Mouse (Mus musculus) hindbrain, embryonic 10.5 days (tissue): Measurements from ENCODE around the gene Fstl3. TPM values are rescaled to one million over a fixed set of nuclear protein-coding genes. Genes with fewer than 3 reads are reported as not detected.

ENCODE experiments used
- DNase-seq: peaks from one replicate; pipeline ENCODE4 v3.0.0-alpha.2; 2017; ENCODE audit warnings: low spot score
- H3K27ac ChIP-seq: fragments of 300-500 bp; sonication (generic); 2 replicates; pipeline ENCODE4 v1.5.1; 2016; ENCODE audit warnings: mild to moderate bottlenecking, moderate library complexity
- H3K27me3 ChIP-seq: fragments of 300-500 bp; sonication (generic); 2 replicates; pipeline ENCODE4 v1.6.1; 2016; ENCODE audit warnings: mild to moderate bottlenecking; ENCODE audit not compliant: poor library complexity, insufficient read depth, severe bottlenecking
- H3K36me3 ChIP-seq: fragments of 300-500 bp; sonication (generic); 2 replicates; pipeline ENCODE4 v1.6.1; 2016; ENCODE audit warnings: mild to moderate bottlenecking, moderate library complexity
- H3K4me1 ChIP-seq: fragments of 300-500 bp; sonication (generic); replicated peaks from 2 replicates; pipeline ENCODE4 v1.6.1; 2016; ENCODE audit warnings: mild to moderate bottlenecking
- H3K4me3 ChIP-seq: fragments of 300-500 bp; sonication (generic); 2 replicates; pipeline ENCODE4 v1.5.1; 2016; ENCODE audit warnings: mild to moderate bottlenecking, moderate library complexity
- H3K9me3 ChIP-seq: fragments of 300-500 bp; sonication (generic); 2 replicates; pipeline ENCODE4 v1.6.1; 2016; ENCODE audit warnings: mild to moderate bottlenecking, moderate library complexity
- WGBS: fragments of 180-500 bp; shearing (Covaris S2); methylation state at CpG from one replicate; pipeline ENCODE4 v1.1.7; 2016; 5-methylcytosine and 5-hydroxymethylcytosine counted together
- polyA plus RNA-seq: library from polyadenylated mRNA; unstranded; fragments of >200 nt; fragmentation: Nextera tagmentation; extraction: Ambion mirVana; gene quantifications from 2 replicates; pipeline ENCODE4 v1.2.1, GENCODE M21; 2016

The Fstl3 gene
- polyA plus RNA-seq, result 1.7 and 1.8 TPM in 2 replicates

GRCm38 (mm10) chr10:79777103-79777531, at the start of gene Fstl3:
TSS of gene Fstl3 (plus strand) at chr10:79777272.
- H3K27me3 ChIP-seq, result peaks cover 59% of the 10 kb centered on the region
- peaks cover 44% of the 10 kb centered on the region for H3K4me1 ChIP-seq
- DNase-seq, result peak; percentile 32
- H3K36me3 ChIP-seq, result no peaks in the 10 kb centered on the region
- WGBS, result 2% methylated on average over 39 of the region's 39 CpGs
- peaks cover 7% of the 10 kb centered on the region; the same call in 1 of the 2 replicates for H3K9me3 ChIP-seq
- peak within 1 kb of the TSS; percentile 52 for H3K4me3 ChIP-seq
- peak within 1 kb of the TSS; percentile 75 for H3K27ac ChIP-seq

GRCm38 (mm10) chr10:79728323-79729249, 48.5 kb upstream of the Fstl3 start:
- Histone ChIP-seq H3K27me3 (no peaks in the 10 kb centered on the region), H3K36me3 (peaks cover 15% of the 10 kb centered on the region), H3K4me1 (peaks cover 22% of the 10 kb centered on the region), H3K27ac (no peak overlapping the region), H3K9me3 (peaks cover 7% of the 10 kb centered on the region; the same call in 1 of the 2 replicates), H3K4me3 (no peak overlapping the region)
- no peak for DNase-seq
- WGBS, result 75% methylated on average over 28 of the region's 28 CpGs

- 86% methylated on average over 13 of the region's 13 CpGs for WGBS
- Histone ChIP-seq H3K27ac (no peak overlapping the region), H3K9me3 (peaks cover 7% of the 10 kb centered on the region; the same call in 1 of the 2 replicates), H3K4me1 (peaks cover 18% of the 10 kb centered on the region), H3K4me3 (no peak overlapping the region), H3K27me3 (peaks cover 4% of the 10 kb centered on the region), H3K36me3 (peaks cover 24% of the 10 kb centered on the region)
- no peak for DNase-seq
These were observed 47.6 kb upstream of the Fstl3 start for GRCm38 (mm10) chr10:79729357-79729965.

GRCm38 (mm10) chr10:79732500-79732899, 44.6 kb upstream of the Fstl3 start:
- Histone ChIP-seq H3K27me3 (peaks cover 31% of the 10 kb centered on the region), H3K4me1 (peaks cover 23% of the 10 kb centered on the region), H3K27ac (no peak overlapping the region), H3K9me3 (peaks cover 20% of the 10 kb centered on the region; the same call in 1 of the 2 replicates), H3K4me3 (no peak overlapping the region), H3K36me3 (peaks cover 54% of the 10 kb centered on the region)
- DNase-seq, result peak; percentile 38
- WGBS, result 94% methylated on average over 1 of the region's 1 CpGs

GRCm38 (mm10) chr10:79733847-79734246, 43.2 kb upstream of the Fstl3 start:
- Histone ChIP-seq H3K27ac (no peak overlapping the region), H3K4me1 (peaks cover 14% of the 10 kb centered on the region), H3K9me3 (peaks cover 32% of the 10 kb centered on the region; the same call in 1 of the 2 replicates), H3K27me3 (peaks cover 31% of the 10 kb centered on the region), H3K36me3 (peaks cover 68% of the 10 kb centered on the region), H3K4me3 (no peak overlapping the region)
- DNase-seq, result no peak
- WGBS, result 95% methylated on average over 15 of the region's 15 CpGs

- H3K36me3 ChIP-seq, result peaks cover 83% of the 10 kb centered on the region
- 37% methylated on average over 52 of the region's 52 CpGs for WGBS
- H3K4me3 ChIP-seq, result peak overlapping the region; percentile 18; the same call in 1 of the 2 replicates
- peaks cover 12% of the 10 kb centered on the region for H3K4me1 ChIP-seq
- peaks cover 47% of the 10 kb centered on the region for H3K9me3 ChIP-seq
- H3K27me3 ChIP-seq, result peaks cover 31% of the 10 kb centered on the region
- DNase-seq, result no peak
- no peak overlapping the region for H3K27ac ChIP-seq
These were observed 41.7 kb upstream of the Fstl3 start for GRCm38 (mm10) chr10:79735361-79735760.

GRCm38 (mm10) chr10:79736706-79737105, 40.4 kb upstream of the Fstl3 start:
- Histone ChIP-seq H3K36me3 (peaks cover 96% of the 10 kb centered on the region), H3K4me1 (peaks cover 18% of the 10 kb centered on the region), H3K9me3 (peaks cover 53% of the 10 kb centered on the region), H3K4me3 (no peak overlapping the region), H3K27me3 (peaks cover 31% of the 10 kb centered on the region), H3K27ac (no peak overlapping the region)
- no peak for DNase-seq
- 86% methylated on average over 14 of the region's 14 CpGs for WGBS

- Histone ChIP-seq H3K36me3 (peaks cover 99% of the 10 kb centered on the region), H3K4me1 (peaks cover 18% of the 10 kb centered on the region), H3K27me3 (peaks cover 31% of the 10 kb centered on the region), H3K4me3 (no peak overlapping the region), H3K27ac (no peak overlapping the region), H3K9me3 (peaks cover 49% of the 10 kb centered on the region)
- no peak for DNase-seq
- 87% methylated on average over 10 of the region's 10 CpGs for WGBS
These were observed 38.8 kb upstream of the Fstl3 start for GRCm38 (mm10) chr10:79738259-79738658.

- H3K4me1 ChIP-seq, result peaks cover 18% of the 10 kb centered on the region
- peaks cover 30% of the 10 kb centered on the region for H3K27me3 ChIP-seq
- H3K36me3 ChIP-seq, result peaks cover 99% of the 10 kb centered on the region
- H3K27ac ChIP-seq, result no peak overlapping the region
- H3K9me3 ChIP-seq, result peaks cover 49% of the 10 kb centered on the region
- H3K4me3 ChIP-seq, result no peak overlapping the region; the same call in 1 of the 2 replicates
- no peak for DNase-seq
- WGBS, result 97% methylated on average over 28 of the region's 28 CpGs
These were observed 37.8 kb upstream of the Fstl3 start for GRCm38 (mm10) chr10:79739234-79739633.

GRCm38 (mm10) chr10:79740863-79741262, 36.2 kb upstream of the Fstl3 start:
- H3K27me3 ChIP-seq, result peaks cover 14% of the 10 kb centered on the region
- peak; percentile 43 for DNase-seq
- H3K9me3 ChIP-seq, result peaks cover 38% of the 10 kb centered on the region
- WGBS, result 61% methylated on average over 11 of the region's 11 CpGs
- H3K27ac ChIP-seq, result 0 out of 2 replicates have a peak overlapping the region, but pooled peaks have one; percentile 13
- H3K4me3 ChIP-seq, result no peak overlapping the region
- H3K36me3 ChIP-seq, result peaks cover 86% of the 10 kb centered on the region
- peaks cover 15% of the 10 kb centered on the region for H3K4me1 ChIP-seq

- WGBS, result 90% methylated on average over 11 of the region's 11 CpGs
- Histone ChIP-seq H3K4me3 (no peak overlapping the region), H3K9me3 (peaks cover 28% of the 10 kb centered on the region), H3K4me1 (peaks cover 19% of the 10 kb centered on the region), H3K36me3 (peaks cover 63% of the 10 kb centered on the region), H3K27me3 (no peaks in the 10 kb centered on the region), H3K27ac (no peak overlapping the region)
- DNase-seq, result no peak
These were observed 33.9 kb upstream of the Fstl3 start for GRCm38 (mm10) chr10:79743161-79743560.

GRCm38 (mm10) chr10:79743650-79744365, 33.3 kb upstream of the Fstl3 start:
- no peak overlapping the region for H3K27ac ChIP-seq
- H3K4me3 ChIP-seq, result no peak overlapping the region
- H3K4me1 ChIP-seq, result peaks cover 19% of the 10 kb centered on the region
- peaks cover 22% of the 10 kb centered on the region for H3K9me3 ChIP-seq
- H3K36me3 ChIP-seq, result peaks cover 56% of the 10 kb centered on the region
- no peaks in the 10 kb centered on the region for H3K27me3 ChIP-seq
- WGBS, result 94% methylated on average over 15 of the region's 15 CpGs
- no peak for DNase-seq
